Mouse (Mus musculus): Measurements from ENCODE around the gene Hoxa4.

GRCm38 (mm10) chr6:52155471-52155870 lies 36.1 kb downstream of the Hoxa4 start:
- TF ChIP-seq CTCF (IDR thresholded peaks at IDR 0.05; ENCODE audit: low read depth) (no peak), EP300 (IDR thresholded peaks at IDR 0.05; ENCODE audit: low read depth) (no peak)
